Mouse (Mus musculus): ENCODE results near the gene Inhbc. TPM values are rescaled to one million over a fixed set of nuclear protein-coding genes. Genes with fewer than 3 reads are reported as not detected.
"Not testable (repeated sequence)": the region's sequence is repeated elsewhere in the genome, so short reads cannot be mapped to it uniquely, and the experiment has no call there.

Inhbc gene
- polyA plus RNA-seq, 1 experiment: not detected

DNA sequence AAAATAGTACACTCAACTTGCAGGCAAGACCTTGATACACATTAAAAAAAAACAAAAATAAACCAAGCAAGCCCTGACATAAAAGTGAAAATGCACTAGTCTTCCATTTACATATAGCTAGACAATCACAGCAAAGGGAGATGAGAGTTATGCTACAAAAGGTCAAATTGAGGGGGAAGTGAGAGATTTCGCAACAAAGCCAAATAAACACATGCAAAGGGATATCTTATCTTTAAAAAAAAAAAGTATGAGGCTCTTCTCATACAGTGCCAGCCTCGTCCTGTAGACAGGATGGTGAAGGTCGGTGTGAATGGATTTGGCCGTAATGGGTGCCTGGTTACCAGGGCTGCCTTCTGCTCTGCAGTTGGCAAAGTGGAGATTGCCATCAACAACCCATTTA, 57.4 kb downstream of the Inhbc start:
- no peak overlapping the region for H3K4me3 ChIP-seq (ENCODE audit: insufficient read depth, low read depth, low read length)
- 78% methylated on average over 4 of the region's 4 CpGs for WGBS
- no peak overlapping the region for H3K27ac ChIP-seq (ENCODE audit: insufficient read depth, low read depth, low read length)
- TF ChIP-seq POLR2A (IDR thresholded peaks at IDR 0.05; ENCODE audit: insufficient read depth, low read depth, low read length) (no peak), CTCF (IDR thresholded peaks at IDR 0.05; ENCODE audit: insufficient read depth, low read depth, low read length) (no peak)
- H3K4me1 ChIP-seq (ENCODE audit: control insufficient read depth, insufficient read depth, low read length): 0 out of 2 replicates have a peak, but pooled peaks cover 3% of the 10 kb centered on the region

DNA sequence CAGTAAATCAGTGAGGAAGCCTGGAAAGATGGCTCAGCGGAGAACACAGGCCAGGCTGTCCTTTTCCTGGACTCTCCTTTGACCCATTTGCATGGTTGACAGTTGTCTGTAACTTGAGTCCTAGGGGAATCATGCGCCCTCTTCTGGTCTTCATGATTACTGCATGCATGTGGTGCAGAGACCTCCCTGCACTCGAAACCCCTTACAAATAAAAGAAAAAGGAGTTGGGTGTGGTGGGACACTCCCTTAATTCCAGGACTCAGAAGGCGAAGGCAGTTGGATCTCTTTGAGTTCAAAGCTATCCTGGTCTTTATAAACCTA, 57.9 kb downstream of the Inhbc start:
- WGBS: under 1% methylated on average over 4 of the region's 4 CpGs
- peak overlapping the region; percentile 13; the same call in 1 of the 2 replicates for H3K27ac ChIP-seq (ENCODE audit: insufficient read depth, low read depth, low read length)
- 0 out of 2 replicates have a peak, but pooled peaks cover 3% of the 10 kb centered on the region for H3K4me1 ChIP-seq (ENCODE audit: control insufficient read depth, insufficient read depth, low read length)
- TF ChIP-seq POLR2A (IDR thresholded peaks at IDR 0.05; ENCODE audit: insufficient read depth, low read depth, low read length): no peak
- peak; percentile 75; the same call in 1 of the 2 replicates for TF ChIP-seq CTCF (IDR thresholded peaks at IDR 0.05; ENCODE audit: insufficient read depth, low read depth, low read length)
- H3K4me3 ChIP-seq (ENCODE audit: insufficient read depth, low read depth, low read length): peak overlapping the region; percentile 72

GRCm38 (mm10) chr10:127311476-127312355, 58.5 kb downstream of the Inhbc start, which contains the start of gene Mars:
Gene Mars (minus strand): TSS chr10:127311786.
- no peak for TF ChIP-seq CTCF (IDR thresholded peaks at IDR 0.05; ENCODE audit: insufficient read depth, low read depth, low read length)
- TF ChIP-seq POLR2A (IDR thresholded peaks at IDR 0.05; ENCODE audit: insufficient read depth, low read depth, low read length): peak; percentile 58; the same call in 1 of the 2 replicates
- under 1% methylated on average over 65 of the region's 65 CpGs for WGBS
- Histone ChIP-seq H3K27ac (ENCODE audit: insufficient read depth, low read depth, low read length) (peak within 1 kb of the TSS; percentile 30; the same call in 1 of the 2 replicates), H3K4me3 (ENCODE audit: insufficient read depth, low read depth, low read length) (peak within 1 kb of the TSS; percentile 72), H3K4me1 (ENCODE audit: control insufficient read depth, insufficient read depth, low read length) (0 out of 2 replicates have a peak, but pooled peaks cover 3% of the 10 kb centered on the region)

GRCm38 (mm10) chr10:127310523-127311475, 59.4 kb downstream of the Inhbc start:
- Histone ChIP-seq H3K4me1 (ENCODE audit: control insufficient read depth, insufficient read depth, low read length) (0 out of 2 replicates have a peak, but pooled peaks cover 3% of the 10 kb centered on the region), H3K4me3 (ENCODE audit: insufficient read depth, low read depth, low read length) (peak overlapping the region; percentile 72), H3K27ac (ENCODE audit: insufficient read depth, low read depth, low read length) (0 out of 2 replicates have a peak overlapping the region, but pooled peaks have one; percentile 30)
- TF ChIP-seq CTCF (IDR thresholded peaks at IDR 0.05; ENCODE audit: insufficient read depth, low read depth, low read length) (no peak), POLR2A (IDR thresholded peaks at IDR 0.05; ENCODE audit: insufficient read depth, low read depth, low read length) (no peak)
- 35% methylated on average over 23 of the region's 23 CpGs for WGBS

DNA sequence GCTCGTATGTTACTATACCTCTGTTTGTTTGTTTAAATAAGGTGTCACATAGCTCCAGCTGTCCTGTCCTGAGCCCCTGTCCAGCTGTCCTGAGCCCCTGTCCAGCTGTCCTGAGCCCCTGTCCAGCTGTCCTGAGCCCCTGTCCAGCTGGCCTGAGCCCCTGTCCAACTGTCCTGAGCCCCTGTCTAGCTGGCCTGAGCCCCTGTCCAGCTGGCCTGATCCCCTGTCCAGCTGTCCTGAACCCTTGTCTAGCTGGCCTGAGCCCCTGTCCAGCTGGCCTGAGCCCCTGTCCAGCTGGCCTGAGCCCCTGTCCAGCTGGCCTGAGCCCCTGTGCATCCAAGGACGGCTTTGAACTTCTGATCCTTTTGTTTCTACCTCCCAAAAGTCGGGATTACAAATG, 61.1 kb downstream of the Inhbc start:
- WGBS: 77% methylated on average over 3 of the region's 3 CpGs
- not testable (repeated sequence) for H3K27ac ChIP-seq (ENCODE audit: insufficient read depth, low read depth, low read length); H3K4me3 ChIP-seq (ENCODE audit: insufficient read depth, low read depth, low read length); H3K4me1 ChIP-seq (ENCODE audit: control insufficient read depth, insufficient read depth, low read length)

Other genes with a start within 250 kb of the Inhbc start
- gene Os9, start 249.3 kb downstream of the Inhbc start, polyA plus RNA-seq (2012; ENCODE audit: insufficient read depth, insufficient read length, low replicate concordance, missing spikeins): 124 TPM in 1 of 2 replicates, not detected in the other
- not detected in 2 replicates for gene B4galnt1, start 205.2 kb downstream of the Inhbc start, polyA plus RNA-seq (2012; ENCODE audit: insufficient read depth, insufficient read length, low replicate concordance, missing spikeins)
- gene Slc26a10, start 189.8 kb downstream of the Inhbc start, polyA plus RNA-seq (2012; ENCODE audit: insufficient read depth, insufficient read length, low replicate concordance, missing spikeins): not detected in 2 replicates
- gene Arhgef25, start 180.3 kb downstream of the Inhbc start, polyA plus RNA-seq (2012; ENCODE audit: insufficient read depth, insufficient read length, low replicate concordance, missing spikeins): not detected in 2 replicates
- 159 TPM in 1 of 2 replicates, not detected in the other for gene Dtx3, start 174.7 kb downstream of the Inhbc start, polyA plus RNA-seq (2012; ENCODE audit: insufficient read depth, insufficient read length, low replicate concordance, missing spikeins)
- gene Pip4k2c, start 158.8 kb downstream of the Inhbc start, polyA plus RNA-seq (2012; ENCODE audit: insufficient read depth, insufficient read length, low replicate concordance, missing spikeins): 102 TPM in 1 of 2 replicates, not detected in the other
- gene Kif5a, start 107.1 kb downstream of the Inhbc start, polyA plus RNA-seq (2012; ENCODE audit: insufficient read depth, insufficient read length, low replicate concordance, missing spikeins): 72.6 and 160 TPM in 2 replicates
- not detected in 2 replicates for gene Dctn2, start 104.1 kb downstream of the Inhbc start, polyA plus RNA-seq (2012; ENCODE audit: insufficient read depth, insufficient read length, low replicate concordance, missing spikeins)
- gene Mbd6, start 81.4 kb downstream of the Inhbc start, polyA plus RNA-seq (2012; ENCODE audit: insufficient read depth, insufficient read length, low replicate concordance, missing spikeins): not detected in 2 replicates
- gene Mars, start 58.6 kb downstream of the Inhbc start, polyA plus RNA-seq (2012; ENCODE audit: insufficient read depth, insufficient read length, low replicate concordance, missing spikeins): not detected in 2 replicates
- 260 TPM in 1 of 2 replicates, not detected in the other for gene Arhgap9, start 48.5 kb downstream of the Inhbc start, polyA plus RNA-seq (2012; ENCODE audit: insufficient read depth, insufficient read length, low replicate concordance, missing spikeins)
- gene Gli1, start 28.5 kb downstream of the Inhbc start, polyA plus RNA-seq (2012; ENCODE audit: insufficient read depth, insufficient read length, low replicate concordance, missing spikeins): not detected in 2 replicates
- not detected in 2 replicates for gene Inhbe, start 16.0 kb downstream of the Inhbc start, polyA plus RNA-seq (2012; ENCODE audit: insufficient read depth, insufficient read length, low replicate concordance, missing spikeins)
- 475 and 884 TPM in 2 replicates for gene R3hdm2, start 9.9 kb upstream of the Inhbc start, polyA plus RNA-seq (2012; ENCODE audit: insufficient read depth, insufficient read length, low replicate concordance, missing spikeins)
- not detected in 2 replicates for gene Stac3, start 131.3 kb upstream of the Inhbc start, polyA plus RNA-seq (2012; ENCODE audit: insufficient read depth, insufficient read length, low replicate concordance, missing spikeins)
- not detected in 2 replicates for gene Ndufa4l2, start 144.5 kb upstream of the Inhbc start, polyA plus RNA-seq (2012; ENCODE audit: insufficient read depth, insufficient read length, low replicate concordance, missing spikeins)
- not detected in 2 replicates for gene Shmt2, start 152.0 kb upstream of the Inhbc start, polyA plus RNA-seq (2012; ENCODE audit: insufficient read depth, insufficient read length, low replicate concordance, missing spikeins)
- gene Nxph4, start 164.1 kb upstream of the Inhbc start, polyA plus RNA-seq (2012; ENCODE audit: insufficient read depth, insufficient read length, low replicate concordance, missing spikeins): not detected in 2 replicates